Mouse (Mus musculus) midbrain, embryonic 12.5 days (tissue): ENCODE measurements around the gene Drc1. TPM values are rescaled to one million over a fixed set of nuclear protein-coding genes. Genes with fewer than 3 reads are reported as not detected.

Experiments
- ATAC-seq: fragments of 200-750 bp; cut with Nextera tagmentation; 2 replicates; pipeline ENCODE4 v1.8.0; 2017; ENCODE audit warnings: low read depth, moderate TSS enrichment, moderate library complexity; ENCODE audit not compliant: low FRiP score
- H3K27ac ChIP-seq: fragments of 300-500 bp; sonication (generic); replicated peaks from 2 replicates; pipeline ENCODE4 v1.5.1; 2016; ENCODE audit warnings: mild to moderate bottlenecking
- H3K27me3 ChIP-seq: fragments of 300-500 bp; sonication (generic); 2 replicates; pipeline ENCODE4 v1.6.1; 2016; ENCODE audit warnings: mild to moderate bottlenecking
- H3K36me3 ChIP-seq: fragments of 300-500 bp; sonication (generic); 2 replicates; pipeline ENCODE4 v1.6.1; 2016
- H3K4me1 ChIP-seq: fragments of 300-500 bp; sonication (generic); 2 replicates; pipeline ENCODE4 v1.6.1; 2016
- H3K4me2 ChIP-seq: fragments of 300-500 bp; sonication (generic); replicated peaks from 2 replicates; pipeline ENCODE4 v1.6.1; 2016; ENCODE audit warnings: mild to moderate bottlenecking, moderate library complexity
- H3K4me3 ChIP-seq: fragments of 300-500 bp; sonication (generic); 2 replicates; pipeline ENCODE4 v1.5.1; 2016; ENCODE audit warnings: mild to moderate bottlenecking
- H3K9ac ChIP-seq: fragments of 300-500 bp; sonication (generic); replicated peaks from 2 replicates; pipeline ENCODE4 v1.6.1; 2016; ENCODE audit warnings: mild to moderate bottlenecking, moderate library complexity
- H3K9me3 ChIP-seq: fragments of 300-500 bp; sonication (generic); 2 replicates; pipeline ENCODE4 v1.6.1; 2016; ENCODE audit warnings: mild to moderate bottlenecking
- WGBS: fragments of 180-500 bp; shearing (Covaris S2); methylation state at CpG from one replicate; pipeline ENCODE4 v1.1.7; 2016; 5-methylcytosine and 5-hydroxymethylcytosine counted together
- polyA plus RNA-seq: library from polyadenylated mRNA; unstranded; fragments of >200 nt; fragmentation: Nextera tagmentation; extraction: Ambion mirVana; gene quantifications from 2 replicates; pipeline ENCODE4 v1.2.1, GENCODE M21; 2016

Drc1 gene
- 0.84 and 1.3 TPM in 2 replicates for polyA plus RNA-seq

DNA sequence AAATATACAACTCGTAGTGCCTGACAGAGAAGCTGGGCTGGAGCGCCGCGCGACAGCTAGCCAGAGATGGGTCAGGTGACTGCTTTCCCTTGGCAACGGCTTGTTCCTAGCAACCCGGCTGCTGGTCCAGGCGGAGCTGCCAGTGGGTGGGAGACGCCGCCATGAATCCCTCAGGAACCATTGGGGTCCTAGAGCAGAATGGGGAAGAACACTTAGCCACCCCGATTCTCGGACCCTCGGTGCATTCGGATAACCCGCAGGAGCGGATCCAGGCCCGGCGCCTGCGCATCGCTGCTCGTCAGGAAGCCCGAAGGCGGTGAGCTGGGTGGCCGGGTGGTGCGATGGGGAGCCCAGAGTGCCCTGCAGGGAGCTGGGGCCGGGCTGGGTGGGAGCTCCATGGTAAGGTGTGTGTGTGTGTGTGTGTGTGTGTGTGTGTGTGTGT, at the start of gene Drc1:
TSS of gene Drc1 (plus strand) at position 98 of the 442 bp plus-strand sequence.
- H3K27ac ChIP-seq: no peak within 1 kb of the TSS
- 2% methylated on average over 25 of the region's 26 CpGs for WGBS

GRCm38 (mm10) chr5:30231891-30232270, 49.3 kb upstream of the Drc1 start:
- H3K27me3 ChIP-seq: no peaks in the 10 kb centered on the region
- H3K9ac ChIP-seq: peak overlapping the region; percentile 60
- 49% methylated on average over 16 of the region's 16 CpGs for WGBS
- H3K27ac ChIP-seq: peak overlapping the region; percentile 74
- peaks cover 23% of the 10 kb centered on the region for H3K4me1 ChIP-seq
- peaks cover 9% of the 10 kb centered on the region for H3K36me3 ChIP-seq
- H3K4me2 ChIP-seq: peak overlapping the region; percentile 70
- H3K9me3 ChIP-seq: no peaks in the 10 kb centered on the region
- ATAC-seq: no peak
- peak overlapping the region; percentile 83 for H3K4me3 ChIP-seq

More for the DNA sequence above, at the start of gene Drc1:
- H3K4me3 ChIP-seq: peak within 1 kb of the TSS; percentile 51
- peak within 1 kb of the TSS; percentile 58 for H3K9ac ChIP-seq
- H3K4me2 ChIP-seq: peak within 1 kb of the TSS; percentile 68
- ATAC-seq: peak; percentile 72
- H3K4me1 ChIP-seq: peaks cover 9% of the 10 kb centered on the region
- no peaks in the 10 kb centered on the region for H3K36me3 ChIP-seq
- H3K9me3 ChIP-seq: no peaks in the 10 kb centered on the region; the same call in none of the 2 replicates
- no peaks in the 10 kb centered on the region for H3K27me3 ChIP-seq

DNA sequence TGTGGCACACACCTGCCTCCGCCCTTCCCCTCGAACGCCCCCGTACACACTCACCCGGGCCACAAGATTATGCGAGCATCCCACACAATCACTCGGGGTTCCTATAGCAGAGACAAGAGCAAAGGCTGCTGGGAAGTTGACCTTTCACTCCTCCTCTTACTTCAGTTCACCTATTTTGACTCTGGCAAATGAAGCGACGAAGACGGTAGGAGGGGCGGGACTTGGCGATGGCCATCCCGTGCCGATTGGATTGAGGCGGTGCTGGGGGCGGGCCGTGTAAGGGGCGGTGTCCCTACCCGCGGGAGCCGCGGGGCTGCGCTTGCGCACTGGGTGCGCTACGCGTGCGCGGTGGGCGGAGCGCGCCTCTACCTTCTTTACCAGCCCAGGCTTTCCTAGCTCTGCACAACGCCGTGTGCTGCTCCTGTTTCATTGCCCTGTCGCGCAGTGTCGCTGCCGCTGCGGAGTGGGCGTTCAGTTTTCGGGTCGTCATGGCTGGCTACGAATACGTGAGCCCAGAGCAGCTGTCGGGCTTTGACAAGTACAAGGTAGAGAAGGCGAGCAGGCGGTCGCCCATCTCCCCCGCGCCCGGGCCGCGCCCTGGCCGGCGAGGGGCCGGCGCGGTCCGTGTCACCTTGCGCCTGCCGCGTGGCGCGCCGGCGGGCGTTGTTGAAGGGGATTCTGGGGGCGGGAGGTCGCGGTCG, 48.8 kb upstream of the Drc1 start, which contains the start of gene Selenoi:
TSS of gene Selenoi (plus strand) at position 311 of the 701 bp plus-strand sequence.
- WGBS: under 1% methylated on average over 71 of the region's 71 CpGs
- peak; percentile 100 for ATAC-seq
- H3K27ac ChIP-seq: peak within 1 kb of the TSS; percentile 88
- peak within 1 kb of the TSS; percentile 70 for H3K4me2 ChIP-seq
- no peaks in the 10 kb centered on the region for H3K9me3 ChIP-seq
- H3K4me1 ChIP-seq: peaks cover 23% of the 10 kb centered on the region
- peaks cover 9% of the 10 kb centered on the region for H3K36me3 ChIP-seq
- H3K27me3 ChIP-seq: no peaks in the 10 kb centered on the region
- peak within 1 kb of the TSS; percentile 84 for H3K9ac ChIP-seq
- peak within 1 kb of the TSS; percentile 83 for H3K4me3 ChIP-seq

DNA sequence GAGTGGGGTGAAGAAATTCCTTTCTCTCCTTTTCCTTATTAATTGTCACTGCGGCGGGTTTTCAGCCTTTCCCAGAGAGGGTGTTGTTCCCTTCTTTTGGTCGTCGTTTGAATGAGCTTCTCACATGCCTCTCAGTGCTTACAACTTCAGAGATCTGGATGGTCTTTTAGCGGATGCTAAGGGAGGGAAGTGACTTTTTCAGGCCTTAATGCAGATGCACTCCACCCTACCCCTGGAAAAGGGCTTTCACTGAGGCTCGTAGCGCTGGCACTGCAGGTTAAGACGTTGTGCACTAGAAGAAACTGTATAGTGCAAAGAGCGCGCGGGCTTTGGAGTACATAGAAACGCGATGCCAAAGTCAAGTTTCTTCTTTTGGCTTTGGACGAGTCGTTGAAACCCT, 48.1 kb upstream of the Drc1 start:
- H3K4me2 ChIP-seq: peak overlapping the region; percentile 70
- no peaks in the 10 kb centered on the region for H3K27me3 ChIP-seq
- no peaks in the 10 kb centered on the region for H3K9me3 ChIP-seq
- H3K9ac ChIP-seq: peak overlapping the region; percentile 84
- peak overlapping the region; percentile 83 for H3K4me3 ChIP-seq
- 4% methylated on average over 15 of the region's 15 CpGs for WGBS
- peaks cover 9% of the 10 kb centered on the region for H3K36me3 ChIP-seq
- peaks cover 23% of the 10 kb centered on the region for H3K4me1 ChIP-seq
- peak overlapping the region; percentile 88 for H3K27ac ChIP-seq
- no peak for ATAC-seq

DNA sequence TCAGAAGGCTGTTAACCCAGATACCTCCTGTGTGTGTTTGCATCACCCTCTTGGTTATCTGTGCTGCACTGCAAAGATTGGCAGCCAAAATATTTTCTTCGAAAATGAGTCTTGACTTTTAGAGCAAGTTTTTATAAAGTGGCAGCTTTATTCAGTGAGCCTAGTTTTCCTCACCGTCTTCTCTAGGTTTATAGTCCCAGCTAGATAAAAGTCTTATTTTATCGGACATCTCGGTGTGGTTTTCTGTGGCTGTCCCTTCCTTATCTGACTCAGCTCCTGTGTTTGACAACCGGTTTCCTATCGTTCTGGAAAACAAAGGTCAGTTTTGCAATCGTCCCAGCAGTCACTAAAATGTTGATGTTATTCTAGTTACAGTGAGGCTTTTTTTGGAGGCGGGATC, 47.2 kb upstream of the Drc1 start:
- Histone ChIP-seq H3K27me3 (no peaks in the 10 kb centered on the region), H3K9ac (peak overlapping the region; percentile 84; the same call in 1 of the 2 replicates), H3K4me3 (peak overlapping the region; percentile 83; the same call in 1 of the 2 replicates), H3K27ac (no peak overlapping the region), H3K4me2 (peak overlapping the region; percentile 70), H3K9me3 (no peaks in the 10 kb centered on the region), H3K36me3 (peaks cover 9% of the 10 kb centered on the region), H3K4me1 (peaks cover 23% of the 10 kb centered on the region)
- WGBS: 78% methylated on average over 8 of the region's 8 CpGs
- ATAC-seq: no peak

DNA sequence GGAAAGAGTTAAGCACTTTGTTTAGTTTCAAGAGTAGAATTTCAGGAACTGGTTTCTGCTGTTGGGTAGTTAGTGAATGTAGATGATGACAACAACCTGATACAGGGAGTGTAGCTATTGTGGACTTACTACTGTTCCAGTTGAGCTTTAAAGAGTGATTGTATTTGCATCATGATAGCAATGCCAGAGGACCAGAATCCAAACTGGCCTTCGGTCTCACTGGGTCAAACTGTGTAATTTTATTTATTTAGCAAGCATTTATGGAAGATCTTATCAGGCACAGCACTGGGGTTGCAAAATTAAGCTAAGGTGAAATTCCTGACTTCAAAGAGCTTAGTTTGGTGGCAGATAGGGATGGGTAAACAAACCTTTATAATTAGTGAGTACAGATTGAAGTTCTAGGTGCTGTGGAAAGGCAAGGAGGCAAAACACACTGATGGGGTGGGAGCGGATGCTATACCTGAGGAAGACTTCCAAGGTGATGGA, 45.5 kb upstream of the Drc1 start:
- no peak for ATAC-seq
- 97% methylated on average over 2 of the region's 2 CpGs for WGBS
- Histone ChIP-seq H3K27ac (no peak overlapping the region), H3K27me3 (no peaks in the 10 kb centered on the region), H3K4me3 (no peak overlapping the region), H3K9ac (no peak overlapping the region), H3K9me3 (no peaks in the 10 kb centered on the region), H3K4me2 (no peak overlapping the region), H3K36me3 (peaks cover 2% of the 10 kb centered on the region), H3K4me1 (peaks cover 23% of the 10 kb centered on the region)

DNA sequence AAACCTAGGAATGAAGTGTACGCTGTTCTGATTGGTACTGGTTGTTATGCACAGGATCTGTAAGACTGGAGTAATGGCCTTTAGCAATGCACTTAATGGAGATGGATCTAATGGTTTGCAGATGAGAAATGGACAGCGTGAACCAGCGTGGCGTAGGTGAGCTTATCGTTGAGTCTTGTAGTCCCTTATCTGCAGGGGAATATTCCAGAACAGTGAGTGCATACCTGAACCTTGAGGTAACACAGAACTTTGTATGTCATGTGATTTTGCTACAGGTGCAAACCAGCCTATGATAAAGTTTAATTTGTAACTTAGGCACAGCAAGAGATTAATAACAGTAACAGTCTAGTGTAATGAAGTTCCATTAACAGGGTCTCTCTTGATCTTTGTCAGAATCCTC, 42.7 kb upstream of the Drc1 start:
- Histone ChIP-seq H3K4me3 (no peak overlapping the region), H3K27ac (no peak overlapping the region), H3K9me3 (no peaks in the 10 kb centered on the region), H3K36me3 (no peaks in the 10 kb centered on the region), H3K4me2 (no peak overlapping the region), H3K4me1 (peaks cover 18% of the 10 kb centered on the region), H3K27me3 (no peaks in the 10 kb centered on the region), H3K9ac (no peak overlapping the region)
- no peak for ATAC-seq
- 98% methylated on average over 5 of the region's 5 CpGs for WGBS

DNA sequence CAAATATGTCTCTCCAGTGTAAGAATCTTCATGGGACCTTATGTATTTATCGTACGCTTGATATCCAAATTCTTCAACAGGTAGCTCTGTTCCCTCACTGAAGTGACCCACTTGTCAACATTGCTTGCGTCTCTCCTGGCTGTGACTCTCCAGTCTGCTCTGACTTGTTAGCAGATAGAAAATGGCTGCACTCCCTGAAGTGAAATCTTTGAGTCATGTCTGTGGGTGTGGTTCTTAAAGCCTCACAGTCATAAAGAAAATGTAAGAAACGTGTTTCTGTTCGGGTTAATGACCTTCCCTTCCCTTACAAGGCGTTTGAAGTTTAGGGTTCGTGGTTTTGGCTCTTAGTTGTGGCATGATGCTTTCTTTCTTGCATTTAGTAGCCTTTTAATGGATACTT, 40.6 kb upstream of the Drc1 start:
- ATAC-seq: no peak
- H3K4me3 ChIP-seq: no peak overlapping the region
- no peak overlapping the region for H3K27ac ChIP-seq
- H3K9me3 ChIP-seq: no peaks in the 10 kb centered on the region
- no peak overlapping the region for H3K4me2 ChIP-seq
- no peaks in the 10 kb centered on the region for H3K27me3 ChIP-seq
- H3K36me3 ChIP-seq: no peaks in the 10 kb centered on the region
- peaks cover 11% of the 10 kb centered on the region; the same call in 1 of the 2 replicates for H3K4me1 ChIP-seq
- WGBS: 95% methylated on average over 7 of the region's 7 CpGs
- no peak overlapping the region for H3K9ac ChIP-seq

DNA sequence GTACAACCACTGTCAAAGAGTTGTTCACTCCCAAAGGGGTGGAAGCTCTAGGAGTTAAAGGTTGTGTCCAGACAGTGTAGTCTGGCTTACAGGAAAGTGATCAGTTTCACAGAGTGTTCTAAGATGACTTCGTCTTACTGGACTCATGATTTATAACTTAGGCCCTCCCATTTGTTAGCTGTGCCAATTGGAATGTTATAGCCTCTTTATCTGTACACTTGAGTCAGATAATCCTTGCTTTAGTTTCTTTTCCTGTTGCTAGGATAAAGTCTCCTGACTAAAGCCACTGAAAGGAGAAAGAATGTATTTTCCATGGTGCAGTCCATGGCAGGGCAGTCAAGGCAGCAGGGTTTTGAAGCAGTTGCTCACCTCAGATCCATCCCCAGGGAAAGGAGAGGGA, 38.8 kb upstream of the Drc1 start:
- Histone ChIP-seq H3K27ac (no peak overlapping the region), H3K36me3 (no peaks in the 10 kb centered on the region), H3K4me2 (no peak overlapping the region), H3K9me3 (no peaks in the 10 kb centered on the region), H3K9ac (no peak overlapping the region), H3K4me1 (peaks cover 11% of the 10 kb centered on the region; the same call in 1 of the 2 replicates), H3K27me3 (no peaks in the 10 kb centered on the region), H3K4me3 (no peak overlapping the region)
- WGBS: 57% methylated on average over 1 of the region's 1 CpGs
- no peak for ATAC-seq

DNA sequence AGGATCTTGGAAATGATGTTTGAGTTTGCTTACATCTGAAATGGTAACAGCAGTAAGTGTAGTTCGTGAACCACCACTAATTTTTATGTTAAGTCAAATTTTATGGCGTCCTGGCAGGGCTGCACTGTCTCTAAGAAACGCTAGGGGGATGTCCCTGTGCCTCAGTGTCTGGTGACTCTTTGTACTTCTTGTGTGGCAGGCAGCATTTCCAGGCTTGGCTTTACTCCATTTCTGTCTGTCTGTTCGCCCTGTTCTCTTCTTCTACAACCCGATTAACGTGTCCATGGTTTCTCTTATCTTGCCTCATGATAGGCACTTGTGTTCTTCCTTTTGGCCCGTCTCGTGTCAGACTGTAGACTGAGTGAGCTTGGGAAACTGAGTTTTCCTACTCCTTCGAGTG, 37.4 kb upstream of the Drc1 start:
- H3K9me3 ChIP-seq: no peaks in the 10 kb centered on the region
- no peak overlapping the region for H3K9ac ChIP-seq
- no peaks in the 10 kb centered on the region for H3K36me3 ChIP-seq
- peaks cover 11% of the 10 kb centered on the region; the same call in 1 of the 2 replicates for H3K4me1 ChIP-seq
- no peak overlapping the region for H3K4me3 ChIP-seq
- no peak overlapping the region for H3K4me2 ChIP-seq
- no peak overlapping the region; the same call in 1 of the 2 replicates for H3K27ac ChIP-seq
- 76% methylated on average over 9 of the region's 9 CpGs for WGBS
- no peaks in the 10 kb centered on the region for H3K27me3 ChIP-seq
- ATAC-seq: no peak

DNA sequence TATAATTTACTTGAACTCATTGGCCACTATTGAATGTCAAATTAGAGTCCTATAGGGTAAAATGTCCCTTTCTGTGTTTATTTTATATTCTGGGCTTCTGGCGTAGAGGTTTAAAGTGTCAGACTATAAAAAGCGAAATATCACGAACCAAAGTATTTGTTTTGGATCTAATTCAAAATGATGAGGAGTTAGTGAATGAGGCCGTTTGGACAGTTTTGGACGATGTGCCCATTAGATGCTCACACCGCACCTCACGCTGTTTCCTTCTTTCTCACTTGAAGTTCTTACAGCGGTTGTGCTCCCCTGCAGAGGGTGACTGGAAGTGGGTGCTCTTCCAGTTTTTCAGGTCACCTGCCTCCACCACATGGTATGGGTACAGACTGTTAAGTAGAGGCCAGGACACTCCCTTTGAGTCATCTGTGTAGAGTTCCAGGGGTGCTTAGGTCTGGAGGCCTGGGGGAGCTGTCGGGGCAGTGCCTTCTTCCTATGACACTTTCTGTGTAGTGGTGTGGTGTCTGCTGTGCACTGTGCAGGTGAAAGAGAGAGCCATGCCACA, 35.2 kb upstream of the Drc1 start:
- Histone ChIP-seq H3K27me3 (no peaks in the 10 kb centered on the region), H3K9ac (no peak overlapping the region), H3K4me3 (no peak overlapping the region), H3K4me2 (no peak overlapping the region), H3K36me3 (peaks cover 10% of the 10 kb centered on the region; the same call in 1 of the 2 replicates), H3K27ac (no peak overlapping the region), H3K4me1 (peaks cover 11% of the 10 kb centered on the region; the same call in 1 of the 2 replicates), H3K9me3 (no peaks in the 10 kb centered on the region)
- ATAC-seq: no peak
- 92% methylated on average over 9 of the region's 9 CpGs for WGBS

GRCm38 (mm10) chr5:30247666-30248065, 33.5 kb upstream of the Drc1 start:
- no peak for ATAC-seq

More at GRCm38 (mm10) chr5:30247666-30248065, 33.5 kb upstream of the Drc1 start:
- Histone ChIP-seq H3K36me3 (peaks cover 17% of the 10 kb centered on the region), H3K9me3 (no peaks in the 10 kb centered on the region), H3K4me1 (peaks cover 6% of the 10 kb centered on the region; the same call in 1 of the 2 replicates), H3K4me3 (no peak overlapping the region), H3K4me2 (no peak overlapping the region), H3K27ac (no peak overlapping the region), H3K9ac (no peak overlapping the region), H3K27me3 (no peaks in the 10 kb centered on the region)
- 100% methylated on average over 1 of the region's 1 CpGs for WGBS
